In genomic region chr1:23286741-23287140, GRCm38 (mm10) we compare ENCODE assay signal across 9 mouse cellular contexts.
DNase-seq lines count a peak whose midpoint lies in the region; ATAC-seq and TF ChIP-seq lines count a peak whose summit lies in the region.
"Had no signal": no experiment of that assay in that cellular context is flagged by ENCODE, and none has a peak within 500 bp of the region (broad histone marks: within the 10 kb centered on the region; RNA-seq: fewer than 3 reads in every experiment).

No protein-coding gene starts in this region.

- TF ChIP-seq CTCF in G1E (IDR thresholded peaks at IDR 0.05; ENCODE audit: low read depth, low read length), result no peak
- peak; percentile 89 for TF ChIP-seq CTCF in layer of hippocampus, adult 2 months (conservative IDR thresholded peaks at IDR 0.05)

- intact Hi-C loops in heart, postnatal 10 days (cut with DNase I), result loop anchor here (5.0 to 10.0 kb wide), 5 partner anchors 84 to 682 kb away; no protein-coding TSS in a partner anchor

- WGBS in forebrain, embryonic 13.5 days, result 21% methylated on average over 4 of the region's 4 CpGs
- WGBS in forebrain, embryonic 10.5 days, result 21% methylated on average over 4 of the region's 4 CpGs
- WGBS in stomach, embryonic 15.5 days, result 21% methylated on average over 4 of the region's 4 CpGs

- no peaks in the 10 kb centered on the region for H3K4me1 ChIP-seq in forebrain, embryonic 13.5 days
- no peaks in the 10 kb centered on the region for H3K4me1 ChIP-seq in forebrain, embryonic 10.5 days
- H3K4me1 ChIP-seq in G1E (ENCODE audit: insufficient read depth, low read depth, low read length), result peaks cover 40% of the 10 kb centered on the region
- no peaks in the 10 kb centered on the region for H3K4me1 ChIP-seq in stomach, embryonic 15.5 days

- no peaks in the 10 kb centered on the region for H3K9me3 ChIP-seq in forebrain, embryonic 13.5 days (replicated peaks)
- H3K9me3 ChIP-seq in forebrain, embryonic 10.5 days, result no peaks in the 10 kb centered on the region
- H3K9me3 ChIP-seq in G1E (replicated peaks), result no peaks in the 10 kb centered on the region
- no peaks in the 10 kb centered on the region for H3K9me3 ChIP-seq in stomach, embryonic 15.5 days
- H3K9me3 ChIP-seq: liver, embryonic 15.5 days had no signal

- DNase-seq in forebrain, embryonic 10.5 days (ENCODE audit: extremely low spot score, low spot score), result no peak
- DNase-seq in G1E (ENCODE audit: low spot score), result peak; percentile 5
- DNase-seq in cerebellum, postnatal 25 days, result peak; percentile 33 to 65
- DNase-seq in heart, postnatal 10 days, result peak; percentile 55 to 64
- DNase-seq in layer of hippocampus, adult 2 months (ENCODE audit: low spot score in 2 of 2), result peak; percentile 64 to 65
- peak; percentile 77 for DNase-seq in lung, postnatal 36 days

- no peak overlapping the region for H3K4me2 ChIP-seq in forebrain, embryonic 13.5 days
- H3K4me2 ChIP-seq in stomach, embryonic 15.5 days, result no peak overlapping the region
- H3K4me2 ChIP-seq: liver, embryonic 15.5 days had no signal

- H3K9ac ChIP-seq in forebrain, embryonic 13.5 days, result no peak overlapping the region
- no peak overlapping the region for H3K9ac ChIP-seq in stomach, embryonic 15.5 days
- H3K9ac ChIP-seq: liver, embryonic 15.5 days had no signal

- no peaks in the 10 kb centered on the region for H3K36me3 ChIP-seq in forebrain, embryonic 13.5 days (ENCODE audit: poor library complexity, severe bottlenecking)
- H3K36me3 ChIP-seq in forebrain, embryonic 10.5 days (replicated peaks), result peaks cover 9% of the 10 kb centered on the region
- peaks cover 11% of the 10 kb centered on the region for H3K36me3 ChIP-seq in G1E (replicated peaks)
- H3K36me3 ChIP-seq in stomach, embryonic 15.5 days, result no peaks in the 10 kb centered on the region

- peak; percentile 82 for ATAC-seq in forebrain, embryonic 13.5 days
- 0 out of 2 replicates have a peak, but pooled peaks have one; percentile 25 for ATAC-seq in G1E (ENCODE audit: extremely low read depth, insufficient number of reproducible peaks, low FRiP score, poor library complexity, severe bottlenecking)
- peak; percentile 61; the same call in 1 of the 2 replicates for ATAC-seq in stomach, embryonic 15.5 days (ENCODE audit: insufficient read depth, low FRiP score, low read depth)

- no peak overlapping the region for H3K27ac ChIP-seq in forebrain, embryonic 13.5 days
- no peak overlapping the region for H3K27ac ChIP-seq in forebrain, embryonic 10.5 days
- H3K27ac ChIP-seq in layer of hippocampus, adult 2 months, result no peak overlapping the region
- H3K27ac ChIP-seq in stomach, embryonic 15.5 days, result no peak overlapping the region
- H3K27ac ChIP-seq: liver, embryonic 15.5 days had no signal

- no peak overlapping the region for H3K4me3 ChIP-seq in forebrain, embryonic 13.5 days
- no peak overlapping the region for H3K4me3 ChIP-seq in forebrain, embryonic 10.5 days
- no peak overlapping the region for H3K4me3 ChIP-seq in G1E (ENCODE audit: low read depth, low read length)
- H3K4me3 ChIP-seq in layer of hippocampus, adult 2 months, result no peak overlapping the region
- no peak overlapping the region for H3K4me3 ChIP-seq in stomach, embryonic 15.5 days (replicated peaks)
- H3K4me3 ChIP-seq: liver, embryonic 15.5 days had no signal

- no peaks in the 10 kb centered on the region for H3K27me3 ChIP-seq in forebrain, embryonic 13.5 days
- H3K27me3 ChIP-seq in forebrain, embryonic 10.5 days (ENCODE audit: poor library complexity, severe bottlenecking), result no peaks in the 10 kb centered on the region
- no peaks in the 10 kb centered on the region for H3K27me3 ChIP-seq in G1E (ENCODE audit: insufficient read depth, low read length)
- no peaks in the 10 kb centered on the region for H3K27me3 ChIP-seq in stomach, embryonic 15.5 days (replicated peaks)
- H3K27me3 ChIP-seq: liver, embryonic 15.5 days had no signal

Comparison
In these comparisons a context has a peak if more than half of its experiments do, and no peak if none do; other contexts are left out.
1. ATAC-seq: peak in every context shown above with its lines; median percentile 82 in forebrain, embryonic 13.5 days; 61 in stomach, embryonic 15.5 days; 25 in G1E.